Mouse (Mus musculus): Measurements from ENCODE around the gene Ccdc12. TPM values are rescaled to one million over a fixed set of nuclear protein-coding genes. Genes with fewer than 3 reads are reported as not detected.

Gene Ccdc12
- polyA plus RNA-seq, 1 experiment from 2014 or later: 113 TPM

GRCm38 (mm10) chr9:110718810-110719209 lies 62.5 kb downstream of the Ccdc12 start:
- Histone ChIP-seq H3K9me3 (replicated peaks) (no peaks in the 10 kb centered on the region), H3K4me3 (no peak overlapping the region), H3K9ac (no peak overlapping the region), H3K36me3 (peaks cover 26% of the 10 kb centered on the region), H3K4me1 (0 out of 2 replicates have a peak, but pooled peaks cover 5% of the 10 kb centered on the region), H3K27ac (no peak overlapping the region), H3K27me3 (no peaks in the 10 kb centered on the region), H3K4me2 (replicated peaks) (no peak overlapping the region)
- no peak for ATAC-seq (ENCODE audit: low FRiP score)
- WGBS: 87% methylated on average over 3 of the region's 3 CpGs

GRCm38 (mm10) chr9:110719977-110720376 lies 63.7 kb downstream of the Ccdc12 start:
- H3K27me3 ChIP-seq: no peaks in the 10 kb centered on the region
- no peak for ATAC-seq (ENCODE audit: low FRiP score)
- no peak overlapping the region for H3K4me2 ChIP-seq (replicated peaks)
- H3K27ac ChIP-seq: no peak overlapping the region
- H3K9ac ChIP-seq: no peak overlapping the region
- 64% methylated on average over 5 of the region's 5 CpGs for WGBS
- 0 out of 2 replicates have a peak, but pooled peaks cover 5% of the 10 kb centered on the region for H3K4me1 ChIP-seq
- H3K9me3 ChIP-seq (replicated peaks): no peaks in the 10 kb centered on the region
- no peak overlapping the region for H3K4me3 ChIP-seq
- H3K36me3 ChIP-seq: peaks cover 22% of the 10 kb centered on the region

GRCm38 (mm10) chr9:110722060-110722459 lies 65.8 kb downstream of the Ccdc12 start:
- Histone ChIP-seq H3K9ac (no peak overlapping the region), H3K4me2 (replicated peaks) (no peak overlapping the region), H3K4me1 (peaks cover 23% of the 10 kb centered on the region), H3K27ac (no peak overlapping the region), H3K27me3 (peaks cover 13% of the 10 kb centered on the region), H3K9me3 (replicated peaks) (no peaks in the 10 kb centered on the region), H3K4me3 (no peak overlapping the region), H3K36me3 (peaks cover 18% of the 10 kb centered on the region)
- no peak for ATAC-seq (ENCODE audit: low FRiP score)
- 80% methylated on average over 10 of the region's 10 CpGs for WGBS

GRCm38 (mm10) chr9:110725721-110726135 lies 69.4 kb downstream of the Ccdc12 start:
- no peak overlapping the region; the same call in 1 of the 2 replicates for H3K4me2 ChIP-seq (replicated peaks)
- H3K36me3 ChIP-seq: peaks cover 17% of the 10 kb centered on the region
- H3K4me1 ChIP-seq: peaks cover 26% of the 10 kb centered on the region
- no peak overlapping the region for H3K4me3 ChIP-seq
- H3K27ac ChIP-seq: no peak overlapping the region
- H3K9me3 ChIP-seq (replicated peaks): no peaks in the 10 kb centered on the region
- ATAC-seq (ENCODE audit: low FRiP score): peak; percentile 53
- H3K27me3 ChIP-seq: peaks cover 39% of the 10 kb centered on the region
- H3K9ac ChIP-seq: no peak overlapping the region
- 14% methylated on average over 9 of the region's 9 CpGs for WGBS

- H3K9ac ChIP-seq: no peak overlapping the region; the same call in 1 of the 2 replicates
- peak overlapping the region; percentile 43 for H3K4me2 ChIP-seq (replicated peaks)
- H3K4me1 ChIP-seq: peaks cover 27% of the 10 kb centered on the region
- no peak for ATAC-seq (ENCODE audit: low FRiP score)
- 20% methylated on average over 27 of the region's 33 CpGs for WGBS
- no peaks in the 10 kb centered on the region for H3K9me3 ChIP-seq (replicated peaks)
- H3K36me3 ChIP-seq: peaks cover 17% of the 10 kb centered on the region
- no peak overlapping the region for H3K27ac ChIP-seq
- H3K27me3 ChIP-seq: peaks cover 50% of the 10 kb centered on the region
- peak overlapping the region; percentile 10 for H3K4me3 ChIP-seq
These were observed 70.6 kb downstream of the Ccdc12 start for GRCm38 (mm10) chr9:110726867-110727266.

GRCm38 (mm10) chr9:110729841-110730240 lies 73.5 kb downstream of the Ccdc12 start:
- peaks cover 48% of the 10 kb centered on the region for H3K4me1 ChIP-seq
- WGBS: 18% methylated on average over 8 of the region's 8 CpGs
- no peak overlapping the region for H3K27ac ChIP-seq
- H3K9me3 ChIP-seq (replicated peaks): no peaks in the 10 kb centered on the region
- H3K4me2 ChIP-seq (replicated peaks): no peak overlapping the region
- H3K36me3 ChIP-seq: peaks cover 4% of the 10 kb centered on the region
- H3K27me3 ChIP-seq: peaks cover 65% of the 10 kb centered on the region
- no peak overlapping the region for H3K9ac ChIP-seq
- no peak overlapping the region for H3K4me3 ChIP-seq
- no peak for ATAC-seq (ENCODE audit: low FRiP score)

GRCm38 (mm10) chr9:110731859-110732258 lies 75.6 kb downstream of the Ccdc12 start:
- no peak overlapping the region for H3K4me2 ChIP-seq (replicated peaks)
- peaks cover 4% of the 10 kb centered on the region; the same call in 1 of the 2 replicates for H3K36me3 ChIP-seq
- H3K9me3 ChIP-seq (replicated peaks): no peaks in the 10 kb centered on the region
- no peak overlapping the region for H3K27ac ChIP-seq
- 47% methylated on average over 4 of the region's 4 CpGs for WGBS
- H3K4me3 ChIP-seq: no peak overlapping the region
- no peak for ATAC-seq (ENCODE audit: low FRiP score)
- 0 out of 2 replicates have a peak overlapping the region, but pooled peaks have one; percentile 49 for H3K9ac ChIP-seq
- peaks cover 53% of the 10 kb centered on the region for H3K27me3 ChIP-seq
- peaks cover 45% of the 10 kb centered on the region for H3K4me1 ChIP-seq

- Histone ChIP-seq H3K4me1 (peaks cover 44% of the 10 kb centered on the region), H3K9me3 (replicated peaks) (no peaks in the 10 kb centered on the region), H3K27ac (no peak overlapping the region; the same call in 1 of the 2 replicates), H3K27me3 (peaks cover 46% of the 10 kb centered on the region), H3K36me3 (peaks cover 4% of the 10 kb centered on the region; the same call in 1 of the 2 replicates), H3K9ac (peak overlapping the region; percentile 49), H3K4me3 (peak overlapping the region; percentile 30), H3K4me2 (replicated peaks) (peak overlapping the region; percentile 57)
- under 1% methylated on average over 26 of the region's 26 CpGs for WGBS
- peak; percentile 82 for ATAC-seq (ENCODE audit: low FRiP score)
These were observed 76.3 kb downstream of the Ccdc12 start for GRCm38 (mm10) chr9:110732623-110733022.

GRCm38 (mm10) chr9:110733102-110733501 lies 76.8 kb downstream of the Ccdc12 start:
- Histone ChIP-seq H3K27ac (no peak overlapping the region), H3K9me3 (replicated peaks) (no peaks in the 10 kb centered on the region), H3K4me2 (replicated peaks) (peak overlapping the region; percentile 57), H3K9ac (peak overlapping the region; percentile 49; the same call in 1 of the 2 replicates), H3K27me3 (peaks cover 41% of the 10 kb centered on the region), H3K4me1 (peaks cover 44% of the 10 kb centered on the region), H3K36me3 (peaks cover 4% of the 10 kb centered on the region; the same call in 1 of the 2 replicates), H3K4me3 (peak overlapping the region; percentile 30)
- peak; percentile 42; the same call in 1 of the 2 replicates for ATAC-seq (ENCODE audit: low FRiP score)
- WGBS: 12% methylated on average over 8 of the region's 8 CpGs

GRCm38 (mm10) chr9:110734154-110734553 lies 77.9 kb downstream of the Ccdc12 start:
- no peaks in the 10 kb centered on the region for H3K9me3 ChIP-seq (replicated peaks)
- H3K36me3 ChIP-seq: peaks cover 2% of the 10 kb centered on the region; the same call in 1 of the 2 replicates
- H3K27ac ChIP-seq: no peak overlapping the region
- no peak overlapping the region for H3K4me2 ChIP-seq (replicated peaks)
- H3K27me3 ChIP-seq: peaks cover 32% of the 10 kb centered on the region
- WGBS: 78% methylated on average over 7 of the region's 7 CpGs
- no peak overlapping the region for H3K9ac ChIP-seq
- ATAC-seq (ENCODE audit: low FRiP score): no peak
- no peak overlapping the region for H3K4me3 ChIP-seq
- H3K4me1 ChIP-seq: peaks cover 42% of the 10 kb centered on the region

- H3K4me3 ChIP-seq: no peak overlapping the region
- no peak overlapping the region for H3K27ac ChIP-seq
- WGBS: 31% methylated on average over 9 of the region's 9 CpGs
- no peaks in the 10 kb centered on the region for H3K36me3 ChIP-seq
- ATAC-seq (ENCODE audit: low FRiP score): no peak
- no peak overlapping the region for H3K4me2 ChIP-seq (replicated peaks)
- H3K27me3 ChIP-seq: peaks cover 29% of the 10 kb centered on the region
- no peaks in the 10 kb centered on the region for H3K9me3 ChIP-seq (replicated peaks)
- peak overlapping the region; percentile 43; the same call in 1 of the 2 replicates for H3K9ac ChIP-seq
- H3K4me1 ChIP-seq: peaks cover 50% of the 10 kb centered on the region
These were observed 80.1 kb downstream of the Ccdc12 start for GRCm38 (mm10) chr9:110736362-110736761.

GRCm38 (mm10) chr9:110738054-110738453 lies 81.8 kb downstream of the Ccdc12 start:
- Histone ChIP-seq H3K4me3 (no peak overlapping the region), H3K27ac (no peak overlapping the region), H3K27me3 (peaks cover 32% of the 10 kb centered on the region), H3K9ac (no peak overlapping the region), H3K9me3 (replicated peaks) (no peaks in the 10 kb centered on the region), H3K4me2 (replicated peaks) (no peak overlapping the region), H3K4me1 (peaks cover 48% of the 10 kb centered on the region), H3K36me3 (no peaks in the 10 kb centered on the region)
- 17% methylated on average over 1 of the region's 1 CpGs for WGBS
- ATAC-seq (ENCODE audit: low FRiP score): no peak

GRCm38 (mm10) chr9:110739961-110740360 lies 83.7 kb downstream of the Ccdc12 start:
- WGBS: 89% methylated on average over 7 of the region's 7 CpGs
- H3K4me1 ChIP-seq: peaks cover 45% of the 10 kb centered on the region
- no peaks in the 10 kb centered on the region for H3K9me3 ChIP-seq (replicated peaks)
- no peak overlapping the region for H3K4me2 ChIP-seq (replicated peaks)
- H3K4me3 ChIP-seq: no peak overlapping the region
- no peak overlapping the region for H3K27ac ChIP-seq
- H3K27me3 ChIP-seq: peaks cover 30% of the 10 kb centered on the region
- no peaks in the 10 kb centered on the region for H3K36me3 ChIP-seq
- no peak for ATAC-seq (ENCODE audit: low FRiP score)
- no peak overlapping the region for H3K9ac ChIP-seq

Data from hindbrain, embryonic 12.5 days (tissue).